In the genomic region with DNA sequence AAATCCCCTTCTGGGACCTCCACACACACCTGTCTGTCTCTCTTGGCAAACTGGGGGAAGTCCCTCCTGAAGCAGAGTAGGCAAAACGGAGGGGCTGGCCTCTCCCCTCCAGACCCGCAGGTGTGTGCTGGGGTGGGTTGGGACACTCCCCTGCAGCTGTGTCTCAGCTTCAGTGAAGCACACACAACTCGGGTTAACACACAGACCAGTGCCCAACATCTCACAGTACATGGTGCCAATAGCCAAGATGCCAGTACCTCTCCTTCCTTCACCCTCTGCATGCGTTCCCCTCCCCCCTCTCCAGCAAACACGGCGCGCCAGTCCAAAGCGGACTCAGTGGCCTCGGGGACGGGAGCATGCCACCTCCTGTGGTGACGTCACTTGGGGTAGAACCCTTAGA, we compare ENCODE assay signal across 11 mouse cellular contexts. TPM values are rescaled to one million over a fixed set of nuclear protein-coding genes. Genes with fewer than 3 reads are reported as not detected.
A peak's percentile ranks its signal among the peaks of the same experiment; 100 is the strongest.
DNase-seq lines count a peak whose midpoint lies in the region; ATAC-seq and TF ChIP-seq lines count a peak whose summit lies in the region.
"Had no signal": no experiment of that assay in that cellular context is flagged by ENCODE, and none has a peak within 500 bp of the region (broad histone marks: within the 10 kb centered on the region; RNA-seq: fewer than 3 reads in every experiment).

A gene (plus strand): TSS at position 268 of the 400 bp plus-strand sequence.

- no peak for DNase-seq in heart, adult 2 months
- DNase-seq in ES-E14 (ENCODE audit: low read depth, low spot score), result no peak
- DNase-seq in hindbrain, postnatal 0 days (ENCODE audit: low spot score), result no peak
- no peak for DNase-seq in cerebellum, adult 2 months
- DNase-seq in lung, adult 18-20 months, result no peak
- no peak for DNase-seq in adrenal gland, adult 2 months
- DNase-seq: cerebellum, postnatal 25 days had no signal

- H3K4me1 ChIP-seq in heart, embryonic 15.5 days (replicated peaks), result peaks cover 24% of the 10 kb centered on the region
- H3K4me1 ChIP-seq in heart, adult 2 months (ENCODE audit: control insufficient read depth, insufficient read depth, low read length), result no peaks in the 10 kb centered on the region; the same call in 1 of the 2 replicates
- peaks cover 3 to 10% of the 10 kb centered on the region in 2 experiments; a peak in 1 of 4 replicates for H3K4me1 ChIP-seq in ES-E14 (ENCODE audit: control insufficient read depth in 2 of 2, insufficient read depth in 2 of 2, low read length in 2 of 2, poor library complexity in 1 of 2)
- H3K4me1 ChIP-seq in hindbrain, postnatal 0 days (ENCODE audit: insufficient read depth, low read length), result peaks cover 20% of the 10 kb centered on the region
- H3K4me1 ChIP-seq in midbrain, embryonic 13.5 days (replicated peaks), result peaks cover 53% of the 10 kb centered on the region
- H3K4me1 ChIP-seq in cerebellum, adult 2 months (ENCODE audit: control insufficient read depth, insufficient read depth, low read length), result peaks cover 6% of the 10 kb centered on the region

- H3K36me3 ChIP-seq in heart, embryonic 15.5 days, result no peaks in the 10 kb centered on the region
- no peaks in the 10 kb centered on the region for H3K36me3 ChIP-seq in heart, adult 2 months (ENCODE audit: control insufficient read depth, insufficient read depth, low read length)
- H3K36me3 ChIP-seq in ES-E14 (ENCODE audit: control insufficient read depth, insufficient read depth, low read length, poor library complexity, severe bottlenecking), result no peaks in the 10 kb centered on the region
- H3K36me3 ChIP-seq in hindbrain, postnatal 0 days (ENCODE audit: insufficient read depth, low read length), result no peaks in the 10 kb centered on the region
- no peaks in the 10 kb centered on the region for H3K36me3 ChIP-seq in midbrain, embryonic 13.5 days
- H3K36me3 ChIP-seq: G1E had no signal

- no peak for TF ChIP-seq POLR2A in heart, adult 2 months (IDR thresholded peaks at IDR 0.05; ENCODE audit: insufficient read depth, low read depth, low read length)
- TF ChIP-seq POLR2A in cerebellum, adult 2 months (IDR thresholded peaks at IDR 0.05; ENCODE audit: borderline replicate concordance, insufficient read depth, low read length), result no peak

- in situ Hi-C loops in ES-E14 (cut with MboI; ENCODE audit: low sequenced_read_pairs in 2 of 2, unreplicated experiment in 2 of 2), result no loop called here

- H3K27ac ChIP-seq in heart, embryonic 15.5 days, result no peak within 1 kb of the TSS
- H3K27ac ChIP-seq in heart, adult 2 months, result no peak within 1 kb of the TSS
- H3K27ac ChIP-seq in ES-E14 (ENCODE audit: insufficient read depth, low read depth, low read length, poor library complexity, severe bottlenecking), result no peak within 1 kb of the TSS
- no peak within 1 kb of the TSS for H3K27ac ChIP-seq in hindbrain, postnatal 0 days
- H3K27ac ChIP-seq in midbrain, embryonic 13.5 days, result no peak within 1 kb of the TSS
- no peak within 1 kb of the TSS for H3K27ac ChIP-seq in cerebellum, adult 2 months (ENCODE audit: insufficient read depth, low read length)
- H3K27ac ChIP-seq: macrophage had no signal

- H3K4me2 ChIP-seq in heart, embryonic 15.5 days, result peak within 1 kb of the TSS; percentile 60
- peak within 1 kb of the TSS; percentile 64 for H3K4me2 ChIP-seq in hindbrain, postnatal 0 days (ENCODE audit: low read depth, low read length)
- H3K4me2 ChIP-seq in midbrain, embryonic 13.5 days (replicated peaks), result peak within 1 kb of the TSS; percentile 56

- intact Hi-C loops in heart, adult 2 months (cut with DNase I), result no loop called here

- 0 out of 2 replicates have a peak within 1 kb of the TSS, but pooled peaks have one; percentile 32 for H3K9ac ChIP-seq in heart, embryonic 15.5 days
- H3K9ac ChIP-seq in heart, adult 2 months (ENCODE audit: low read depth, low read length), result no peak within 1 kb of the TSS
- H3K9ac ChIP-seq in ES-E14 (ENCODE audit: insufficient read depth, low read depth, low read length, poor library complexity, severe bottlenecking), result 0 out of 2 replicates have a peak within 1 kb of the TSS, but pooled peaks have one; percentile 23
- peak within 1 kb of the TSS; percentile 33; the same call in 1 of the 2 replicates for H3K9ac ChIP-seq in hindbrain, postnatal 0 days (replicated peaks; ENCODE audit: low read length)
- peak within 1 kb of the TSS; percentile 51; the same call in 1 of the 2 replicates for H3K9ac ChIP-seq in midbrain, embryonic 13.5 days (replicated peaks)

- no peak for TF ChIP-seq EP300 in heart, adult 2 months (IDR thresholded peaks at IDR 0.05; ENCODE audit: insufficient read depth, low read depth, low read length)

- peak within 1 kb of the TSS; percentile 39 for H3K4me3 ChIP-seq in heart, embryonic 15.5 days
- H3K4me3 ChIP-seq in heart, adult 2 months, result no peak within 1 kb of the TSS
- peak within 1 kb of the TSS; percentile 43 to 46; a peak in 2 of 4 replicates for H3K4me3 ChIP-seq in ES-E14 (ENCODE audit: insufficient read depth in 1 of 2, low read depth in 1 of 2, low read length in 2 of 2, poor library complexity in 1 of 2, severe bottlenecking in 1 of 2)
- peak within 1 kb of the TSS; percentile 29 for H3K4me3 ChIP-seq in hindbrain, postnatal 0 days (ENCODE audit: low read length)
- peak within 1 kb of the TSS; percentile 30 for H3K4me3 ChIP-seq in midbrain, embryonic 13.5 days (replicated peaks)
- no peak within 1 kb of the TSS for H3K4me3 ChIP-seq in cerebellum, adult 2 months (replicated peaks; ENCODE audit: insufficient read depth, low read depth, low read length)

- H3K9me3 ChIP-seq in heart, embryonic 15.5 days (replicated peaks), result no peaks in the 10 kb centered on the region
- no peaks in the 10 kb centered on the region for H3K9me3 ChIP-seq in ES-E14 (ENCODE audit: control insufficient read depth, insufficient read depth, low read depth, low read length)
- H3K9me3 ChIP-seq in hindbrain, postnatal 0 days (ENCODE audit: low read length), result no peaks in the 10 kb centered on the region
- no peaks in the 10 kb centered on the region for H3K9me3 ChIP-seq in midbrain, embryonic 13.5 days
- H3K9me3 ChIP-seq: G1E had no signal

- TF ChIP-seq CTCF in heart, adult 2 months (IDR thresholded peaks at IDR 0.05), result no peak
- no peak for TF ChIP-seq CTCF in hindbrain, postnatal 0 days (IDR thresholded peaks at IDR 0.05; ENCODE audit: low read depth)
- TF ChIP-seq CTCF in cerebellum, adult 2 months (IDR thresholded peaks at IDR 0.05; ENCODE audit: borderline replicate concordance, insufficient read depth, low read depth, low read length), result no peak

- no peak for ATAC-seq in heart, embryonic 15.5 days (replicated peaks; ENCODE audit: insufficient number of reproducible peaks, insufficient read depth, low FRiP score, low read depth)
- ATAC-seq in hindbrain, postnatal 0 days, result peak; percentile 22
- ATAC-seq in midbrain, embryonic 13.5 days, result no peak

- 3% methylated on average over 8 of the region's 11 CpGs for WGBS in heart, embryonic 15.5 days
- WGBS in heart, adult 2 months, result 6% methylated on average over 11 of the region's 11 CpGs
- WGBS in hindbrain, postnatal 0 days, result 2% methylated on average over 11 of the region's 11 CpGs
- under 1% methylated on average over 11 of the region's 11 CpGs for WGBS in midbrain, embryonic 13.5 days
- WGBS in cerebellum, adult 2 months, result 3% methylated on average over 11 of the region's 11 CpGs

- peaks cover 99% of the 10 kb centered on the region for H3K27me3 ChIP-seq in heart, embryonic 15.5 days
- peaks cover 21% of the 10 kb centered on the region for H3K27me3 ChIP-seq in heart, adult 2 months (ENCODE audit: control insufficient read depth, insufficient read depth, low read length)
- peaks cover 40% of the 10 kb centered on the region for H3K27me3 ChIP-seq in hindbrain, postnatal 0 days (ENCODE audit: insufficient read depth, low read length)
- H3K27me3 ChIP-seq in midbrain, embryonic 13.5 days, result peaks cover 99% of the 10 kb centered on the region
- no peaks in the 10 kb centered on the region; the same call in 1 of the 2 replicates for H3K27me3 ChIP-seq in cerebellum, adult 2 months (ENCODE audit: control insufficient read depth, insufficient read depth, low read length)

- H3K79me2 ChIP-seq in heart, adult 2 months (replicated peaks; ENCODE audit: control insufficient read depth, insufficient read depth, low read length), result no peaks in the 10 kb centered on the region

TF ChIP-seq in ES-E14, 5 proteins besides CTCF, POLR2A, EP300 and RAD21:
- TF ChIP-seq ZC3H11A (IDR thresholded peaks at IDR 0.05; ENCODE audit: borderline replicate concordance, low read depth, low read length) (no peak), CHD2 (IDR thresholded peaks at IDR 0.05; ENCODE audit: low read depth, low read length) (no peak), MAFK (IDR thresholded peaks at IDR 0.05; ENCODE audit: insufficient read depth, low read depth, low read length) (no peak), HCFC1 (IDR thresholded peaks at IDR 0.05; ENCODE audit: borderline replicate concordance, insufficient read depth, low read length) (no peak), ZNF384 (IDR thresholded peaks at IDR 0.05; ENCODE audit: low read depth, low read length) (no peak)

RNA-seq across cellular contexts. Expression of the gene that starts here (rescaled TPM):
- polyA plus RNA-seq in heart, embryonic 15.5 days (2015; fragmentation: Nextera tagmentation; extraction: Ambion mirVana), result 0.16 TPM in 1 of 2 replicates, not detected in the other
- not detected for total RNA-seq in heart, adult 2 months (2021)
- not detected in 2 replicates for polyA plus RNA-seq in heart, adult 2 months (2012; rRNA removed)
- 0.42 and 1.5 TPM in 2 replicates for total RNA-seq in ES-E14 (2012; rRNA removed)
- total RNA-seq in hindbrain, postnatal 0 days (2014; rRNA removed), result 1.8 and 2.7 TPM in 2 replicates
- polyA plus RNA-seq in hindbrain, postnatal 0 days (2015; fragmentation: Nextera tagmentation; extraction: Ambion mirVana), result 0.48 and 0.68 TPM in 2 replicates
- polyA plus RNA-seq in midbrain, embryonic 13.5 days (2015; fragmentation: Nextera tagmentation; extraction: Ambion mirVana), result 0.35 and 0.45 TPM in 2 replicates
- 0.36 and 0.59 TPM in 2 replicates for polyA plus RNA-seq in cerebellum, adult 2 months (2012; rRNA removed)
- 1 to 10 TPM in 1 of 2 experiments, under 1 TPM in 1; 0.23 to 1.2 TPM for total RNA-seq in adrenal gland, adult 2 months (2021)
- polyA plus RNA-seq in adrenal gland, adult 2 months (2012; rRNA removed), result 2.1 and 2.4 TPM in 2 replicates
- polyA plus RNA-seq: G1E, macrophage had no signal

Comparison
In these comparisons a context has a peak if more than half of its experiments do, and no peak if none do; other contexts are left out.
1. H3K4me3 ChIP-seq: peak in heart, embryonic 15.5 days (single experiment), ES-E14 (2 of 2), hindbrain, postnatal 0 days (single experiment) and midbrain, embryonic 13.5 days (single experiment); none in heart, adult 2 months (single experiment) and cerebellum, adult 2 months (single experiment).
2. Peak in every context shown above with its lines, with median percentiles within 50 percentile points of each other: H3K4me2 ChIP-seq.